Mouse (Mus musculus) left cerebral cortex, postnatal 4 days (tissue): ENCODE data around the gene Vmn1r22. TPM values are rescaled to one million over a fixed set of nuclear protein-coding genes. Genes with fewer than 3 reads are reported as not detected.
"Not testable (repeated sequence)": the region's sequence is repeated elsewhere in the genome, so short reads cannot be mapped to it uniquely, and the experiment has no call there.

Source experiments
- DNase-seq: peaks from one replicate; pipeline ENCODE4 v3.0.0-alpha.2; 2022
- intact Hi-C: fragments of 180-260 bp; cut with DNase I; formaldehyde crosslinking; loops from one replicate; pipeline ENCODE4 v1.15.1; 2025
- total RNA-seq, 2 experiments: library from RNA; stranded (reverse); gene quantifications; 2 replicates each; pipeline ENCODE4 v1.2.3; 2021

Vmn1r22 gene
- not detected for total RNA-seq

- no peak for DNase-seq
- intact Hi-C loops = no loop called here
Measured at GRCm38 (mm10) chr6:57907928-57908327, at the start of gene Vmn1r22. TSS of gene Vmn1r22 (minus strand) at chr6:57908028.

DNA sequence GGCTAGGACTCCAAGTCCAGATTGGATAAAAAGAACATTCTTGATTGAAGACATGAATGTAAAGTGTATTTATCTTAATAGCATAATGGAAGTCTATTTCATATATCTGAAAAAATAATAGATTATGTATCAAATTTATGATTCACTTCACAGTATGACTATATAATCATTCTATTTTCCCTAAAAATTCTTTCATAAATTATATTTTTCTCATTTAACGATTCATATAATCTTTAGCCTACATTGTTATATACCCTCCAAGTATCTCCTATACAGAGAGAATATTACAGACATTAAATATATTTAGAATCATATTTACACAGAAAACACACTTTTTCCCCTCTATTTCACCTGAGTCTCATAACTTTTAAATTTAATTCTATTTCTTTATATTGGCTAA lies 18.9 kb upstream of the Vmn1r22 start, which contains the start of gene Vmn1r23:
Gene Vmn1r23 (minus strand): TSS at position 101 of the 400 bp plus-strand sequence.
- no peak for DNase-seq
- intact Hi-C loops = no loop called here

- peak; percentile 11 for DNase-seq
- intact Hi-C loops = no loop called here
Measured at GRCm38 (mm10) chr6:57859043-57860042, 48.5 kb downstream of the Vmn1r22 start.

DNA sequence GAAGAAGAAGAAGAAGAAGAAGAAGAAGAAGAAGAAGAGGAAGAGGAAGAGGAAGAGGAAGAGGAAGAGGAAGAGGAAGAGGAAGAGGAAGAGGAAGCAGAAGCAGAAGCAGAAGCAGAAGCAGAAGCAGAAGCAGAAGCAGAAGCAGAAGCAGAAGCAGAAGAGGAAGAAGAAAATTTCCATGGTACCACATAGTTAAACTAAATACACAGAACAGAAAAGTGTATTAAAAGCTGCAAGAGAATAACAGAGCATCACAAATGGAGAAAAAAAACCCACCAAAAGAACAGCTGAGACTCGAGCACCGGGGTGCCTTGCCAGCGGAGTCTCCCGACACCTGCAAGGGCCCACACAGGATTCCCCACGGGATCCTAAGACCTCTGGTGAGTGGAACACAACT lies 56.7 kb downstream of the Vmn1r22 start:
- DNase-seq, intact Hi-C loops: not testable (repeated sequence)

DNA sequence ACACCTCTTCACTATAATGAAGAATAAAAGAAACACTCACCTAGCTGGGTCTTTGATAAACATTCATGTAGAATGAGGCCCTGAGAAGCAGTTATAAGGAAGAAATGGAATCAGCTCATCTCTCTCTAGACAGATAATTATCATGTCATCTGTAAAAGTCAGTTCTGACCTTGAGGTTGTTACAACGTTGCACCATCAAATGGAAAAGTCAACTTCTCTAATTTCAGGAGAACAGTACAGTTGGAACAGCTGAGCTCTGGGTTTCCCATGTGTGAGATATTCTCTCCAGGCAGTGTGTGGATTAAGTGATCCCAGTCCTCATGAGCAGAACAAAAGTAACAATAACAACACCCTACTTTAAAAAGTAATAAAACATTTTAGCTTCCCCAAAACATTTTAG lies 57.5 kb downstream of the Vmn1r22 start, which contains the start of gene Vmn1r21:
Gene Vmn1r21 (minus strand): TSS at position 58 of the 400 bp plus-strand sequence.
- intact Hi-C loops = no loop called here
- no peak for DNase-seq

Other genes starting within 250 kb of the Vmn1r22 start
- 1 to 10 TPM; 6.2 to 7.7 TPM for gene Pyurf, start 215.9 kb downstream of the Vmn1r22 start, total RNA-seq
- gene Lancl2, start 205.5 kb downstream of the Vmn1r22 start, total RNA-seq = 100 to 1,000 TPM; 159 to 161 TPM
- 100 to 1,000 TPM; 139 to 148 TPM for gene Vopp1, start 82.9 kb downstream of the Vmn1r22 start, total RNA-seq
- not detected for gene Vmn1r21, start 57.7 kb downstream of the Vmn1r22 start, total RNA-seq
- gene Vmn1r23, start 18.8 kb upstream of the Vmn1r22 start, total RNA-seq = not detected
- not detected for gene Vmn1r24, start 53.5 kb upstream of the Vmn1r22 start, total RNA-seq
- not detected for gene Vmn1r25, start 72.8 kb upstream of the Vmn1r22 start, total RNA-seq
- gene Vmn1r26, start 107.1 kb upstream of the Vmn1r22 start, total RNA-seq = not detected